Mouse (Mus musculus): Measurements from ENCODE around the gene Haghl.

GRCm38 (mm10) chr17:25754241-25754640 lies 31.2 kb downstream of the Haghl start, which contains the start of gene Msln:
- no peak for TF ChIP-seq POLR2A (IDR thresholded peaks at IDR 0.05; ENCODE audit: extremely low read depth, insufficient read depth, low read length)
- no peak for TF ChIP-seq CTCF (IDR thresholded peaks at IDR 0.05; ENCODE audit: extremely low read depth, insufficient read depth, low read length)
